ENCODE assay signal across 14 mouse cellular contexts in the genomic region with DNA sequence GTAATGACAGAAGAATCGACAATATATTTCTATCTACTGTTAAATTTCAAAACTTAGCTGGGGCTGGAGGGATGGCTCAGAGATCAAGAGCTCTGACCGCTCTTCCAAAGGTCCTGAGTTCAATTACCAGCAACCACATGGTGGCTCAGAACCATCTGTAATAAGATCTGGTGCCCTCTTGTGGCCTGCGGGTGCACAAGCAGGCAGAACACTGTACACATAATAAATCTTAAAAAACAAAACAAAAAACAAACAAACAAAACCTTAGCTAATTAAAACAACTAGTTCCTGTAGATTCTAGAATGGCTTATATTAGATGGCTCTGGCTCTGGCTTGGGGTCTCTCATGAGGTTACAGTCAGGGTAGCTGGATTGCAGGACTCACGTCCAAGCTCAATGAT. TPM values are rescaled to one million over a fixed set of nuclear protein-coding genes. Genes with fewer than 3 reads are reported as not detected.
DNase-seq lines count a peak whose midpoint lies in the region; ATAC-seq and TF ChIP-seq lines count a peak whose summit lies in the region.
"Had no signal": no experiment of that assay in that cellular context is flagged by ENCODE, and none has a peak within 500 bp of the region (broad histone marks: within the 10 kb centered on the region; RNA-seq: fewer than 3 reads in every experiment).

No protein-coding gene starts in this region.

- H3K4me2 ChIP-seq in forebrain, postnatal 0 days (ENCODE audit: low read depth), result no peak overlapping the region
- H3K4me2 ChIP-seq in forebrain, embryonic 16.5 days (ENCODE audit: low read length), result no peak overlapping the region
- no peak overlapping the region for H3K4me2 ChIP-seq in lung, postnatal 0 days (replicated peaks; ENCODE audit: low read depth, low read length)
- H3K4me2 ChIP-seq: midbrain, embryonic 11.5 days had no signal

- no peak for TF ChIP-seq EP300 in lung, postnatal 0 days (IDR thresholded peaks at IDR 0.05)

- H3K36me3 ChIP-seq in forebrain, postnatal 0 days (ENCODE audit: insufficient read depth), result no peaks in the 10 kb centered on the region
- no peaks in the 10 kb centered on the region for H3K36me3 ChIP-seq in forebrain, embryonic 16.5 days (ENCODE audit: control insufficient read depth, insufficient read depth)
- no peaks in the 10 kb centered on the region for H3K36me3 ChIP-seq in lung, postnatal 0 days (ENCODE audit: insufficient read depth, low read length)
- H3K36me3 ChIP-seq in splenic B cell, adult 2 months (ENCODE audit: control insufficient read depth, insufficient read depth, low read length, poor library complexity, severe bottlenecking), result no peaks in the 10 kb centered on the region

- no peak overlapping the region for H3K27ac ChIP-seq in forebrain, postnatal 0 days (ENCODE audit: low read depth, low read length)
- H3K27ac ChIP-seq in forebrain, embryonic 16.5 days (ENCODE audit: low read length), result no peak overlapping the region
- no peak overlapping the region for H3K27ac ChIP-seq in lung, postnatal 0 days (ENCODE audit: low read length)

- no peak overlapping the region for H3K9ac ChIP-seq in forebrain, postnatal 0 days
- H3K9ac ChIP-seq in forebrain, embryonic 16.5 days (replicated peaks; ENCODE audit: low read depth, low read length), result no peak overlapping the region
- no peak overlapping the region for H3K9ac ChIP-seq in lung, postnatal 0 days (replicated peaks; ENCODE audit: low read depth)

- no peak overlapping the region for H3K4me3 ChIP-seq in forebrain, postnatal 0 days (ENCODE audit: low read depth, low read length)
- H3K4me3 ChIP-seq in forebrain, embryonic 16.5 days (replicated peaks; ENCODE audit: low read length), result no peak overlapping the region
- no peak overlapping the region for H3K4me3 ChIP-seq in lung, postnatal 0 days (ENCODE audit: low read depth, low read length)

- no peaks in the 10 kb centered on the region for H3K27me3 ChIP-seq in forebrain, postnatal 0 days (ENCODE audit: insufficient read depth, low read length)
- no peaks in the 10 kb centered on the region for H3K27me3 ChIP-seq in forebrain, embryonic 16.5 days (replicated peaks; ENCODE audit: control insufficient read depth, insufficient read depth, low read length)
- H3K27me3 ChIP-seq in lung, postnatal 0 days (replicated peaks; ENCODE audit: insufficient read depth, low read length), result no peaks in the 10 kb centered on the region
- no peaks in the 10 kb centered on the region for H3K27me3 ChIP-seq in splenic B cell, adult 2 months (ENCODE audit: control insufficient read depth, insufficient read depth, low read length, poor library complexity, severe bottlenecking)

- no peak for DNase-seq in forebrain, postnatal 0 days
- no peak for DNase-seq in lung, postnatal 0 days (ENCODE audit: low spot score)
- DNase-seq in lung, postnatal 14 days, result no peak
- DNase-seq in adipocyte (ENCODE audit: low spot score), result peak; percentile 17
- DNase-seq in splenic B cell, adult 2 months (ENCODE audit: low read depth, low spot score), result peak; percentile 47
- no peak for DNase-seq in layer of hippocampus, adult 11-12 months (ENCODE audit: low spot score)
- DNase-seq in adrenal gland, adult 18-20 months (ENCODE audit: low spot score in 2 of 2), result no peak

- WGBS in forebrain, postnatal 0 days, result 73% methylated on average over 4 of the region's 4 CpGs
- 70% methylated on average over 4 of the region's 4 CpGs for WGBS in forebrain, embryonic 16.5 days
- WGBS in lung, postnatal 0 days, result 68% methylated on average over 4 of the region's 4 CpGs

- 0 out of 2 replicates have a peak, but pooled peaks cover 2% of the 10 kb centered on the region for H3K4me1 ChIP-seq in forebrain, postnatal 0 days (ENCODE audit: insufficient read depth)
- H3K4me1 ChIP-seq in forebrain, embryonic 16.5 days (replicated peaks; ENCODE audit: control insufficient read depth, insufficient read depth, low read length), result no peaks in the 10 kb centered on the region; the same call in 1 of the 2 replicates
- H3K4me1 ChIP-seq in lung, postnatal 0 days (ENCODE audit: insufficient read depth, low read depth, low read length), result no peaks in the 10 kb centered on the region

- no peaks in the 10 kb centered on the region for H3K9me3 ChIP-seq in forebrain, postnatal 0 days (ENCODE audit: low read length)
- no peaks in the 10 kb centered on the region; the same call in 1 of the 2 replicates for H3K9me3 ChIP-seq in forebrain, embryonic 16.5 days (ENCODE audit: control insufficient read depth, low read length)
- no peaks in the 10 kb centered on the region for H3K9me3 ChIP-seq in lung, postnatal 0 days (ENCODE audit: low read length)

- no peak for ATAC-seq in forebrain, postnatal 0 days
- no peak for ATAC-seq in forebrain, embryonic 16.5 days
- no peak for ATAC-seq in lung, postnatal 0 days

- peak; percentile 32; the same call in 1 of the 2 replicates for TF ChIP-seq CTCF in forebrain, postnatal 0 days (IDR thresholded peaks at IDR 0.05; ENCODE audit: low read depth)
- peak; percentile 60 for TF ChIP-seq CTCF in lung, postnatal 0 days (IDR thresholded peaks at IDR 0.05)

RNA-seq across cellular contexts. Expression of a gene that starts 18.5 kb away (rescaled TPM):
- 0.15 TPM in 1 of 2 replicates, not detected in the other for total RNA-seq in forebrain, postnatal 0 days (2014; rRNA removed)
- polyA plus RNA-seq in forebrain, postnatal 0 days (2015; fragmentation: Nextera tagmentation; extraction: Ambion mirVana), result 0.35 TPM in 1 of 2 replicates, not detected in the other
- not detected in 2 replicates for polyA plus RNA-seq in forebrain, embryonic 16.5 days (2015; fragmentation: Nextera tagmentation; extraction: Ambion mirVana)
- 0.11 and 0.12 TPM in 2 replicates for polyA plus RNA-seq in lung, postnatal 0 days (2015; fragmentation: Nextera tagmentation; extraction: Ambion mirVana)
- total RNA-seq in adrenal gland, adult 18-20 months (2021), result 1 to 10 TPM; 2.8 to 3.3 TPM
- total RNA-seq: hematopoietic stem cell, adult 5-6 weeks had no signal
- polyA plus RNA-seq: midbrain, embryonic 11.5 days had no signal

RNA-seq across cellular contexts. Expression of a gene that starts 37.5 kb away (rescaled TPM):
- total RNA-seq in forebrain, postnatal 0 days (2014; rRNA removed), result not detected in 2 replicates
- polyA plus RNA-seq in forebrain, postnatal 0 days (2015; fragmentation: Nextera tagmentation; extraction: Ambion mirVana), result not detected in 2 replicates
- not detected in 2 replicates for polyA plus RNA-seq in forebrain, embryonic 16.5 days (2015; fragmentation: Nextera tagmentation; extraction: Ambion mirVana)
- 0.19 TPM in 1 of 2 replicates, not detected in the other for polyA plus RNA-seq in lung, postnatal 0 days (2015; fragmentation: Nextera tagmentation; extraction: Ambion mirVana)
- total RNA-seq in adrenal gland, adult 18-20 months (2021), result not detected
- total RNA-seq: gastrocnemius, adult 8-10 months; hematopoietic stem cell, adult 5-6 weeks had no signal
- polyA plus RNA-seq: embryonic facial prominence, embryonic 14.5 days; large intestine, adult 2 months; limb, embryonic 14.5 days; midbrain, embryonic 11.5 days had no signal

RNA-seq across cellular contexts. Expression of a gene that starts 50.2 kb away (rescaled TPM):
- 34.9 and 40.0 TPM in 2 replicates for total RNA-seq in forebrain, postnatal 0 days (2014; rRNA removed)
- polyA plus RNA-seq in forebrain, postnatal 0 days (2015; fragmentation: Nextera tagmentation; extraction: Ambion mirVana), result 64.0 and 79.1 TPM in 2 replicates
- polyA plus RNA-seq in forebrain, embryonic 16.5 days (2015; fragmentation: Nextera tagmentation; extraction: Ambion mirVana), result 79.8 and 81.2 TPM in 2 replicates
- 45.1 and 50.6 TPM in 2 replicates for polyA plus RNA-seq in lung, postnatal 0 days (2015; fragmentation: Nextera tagmentation; extraction: Ambion mirVana)
- 10 to 100 TPM; 38.4 to 40.7 TPM for total RNA-seq in adrenal gland, adult 18-20 months (2021)

Comparison
In these comparisons a context has a peak if more than half of its experiments do, and no peak if none do; other contexts are left out.
1. DNase-seq: peak in adipocyte (single experiment) and splenic B cell, adult 2 months (single experiment); none in forebrain, postnatal 0 days (single experiment), lung, postnatal 0 days (single experiment), lung, postnatal 14 days (single experiment), layer of hippocampus, adult 11-12 months (single experiment) and adrenal gland, adult 18-20 months (0 of 2).